Mouse (Mus musculus) liver, embryonic 16.5 days (tissue): Measurements from ENCODE around the gene Prr29. TPM values are rescaled to one million over a fixed set of nuclear protein-coding genes. Genes with fewer than 3 reads are reported as not detected.
"Not testable (repeated sequence)": the region's sequence is repeated elsewhere in the genome, so short reads cannot be mapped to it uniquely, and the experiment has no call there.

ENCODE experiments used
- ATAC-seq: fragments of 200-750 bp; cut with Nextera tagmentation; 2 replicates; pipeline ENCODE4 v1.8.0; 2017; ENCODE audit warnings: low read depth, mild to moderate bottlenecking, moderate number of reproducible peaks, moderate library complexity
- H3K27ac ChIP-seq: fragments of 300-500 bp; sonication (generic); 2 replicates; pipeline ENCODE4 v1.5.1; 2014; ENCODE audit warnings: mild to moderate bottlenecking, low read length
- H3K27me3 ChIP-seq: fragments of 300-500 bp; sonication (generic); 2 replicates; pipeline ENCODE4 v1.6.1; 2014; ENCODE audit warnings: low read depth, low read length, mixed read lengths; ENCODE audit not compliant: control insufficient read depth, insufficient read depth
- H3K36me3 ChIP-seq: fragments of 300-500 bp; sonication (generic); 2 replicates; pipeline ENCODE4 v1.6.1; 2014; ENCODE audit warnings: mild to moderate bottlenecking; ENCODE audit not compliant: control insufficient read depth, insufficient read depth
- H3K4me1 ChIP-seq: fragments of 300-500 bp; sonication (generic); 2 replicates; pipeline ENCODE4 v1.6.1; 2014; ENCODE audit warnings: low read depth, low read length, mixed read lengths; ENCODE audit not compliant: control insufficient read depth
- H3K4me2 ChIP-seq: fragments of 300-500 bp; sonication (generic); 2 replicates; pipeline ENCODE4 v1.6.1; 2014; ENCODE audit warnings: low read depth, low read length, mixed read lengths
- H3K4me3 ChIP-seq: fragments of 300-500 bp; sonication (generic); 2 replicates; pipeline ENCODE4 v1.5.1; 2014; ENCODE audit warnings: low read depth, mild to moderate bottlenecking, low read length
- H3K9ac ChIP-seq: fragments of 300-500 bp; sonication (generic); 2 replicates; pipeline ENCODE4 v1.6.1; 2014; ENCODE audit warnings: low read depth, low read length
- H3K9me3 ChIP-seq: fragments of 300-500 bp; sonication (generic); replicated peaks from 2 replicates; pipeline ENCODE4 v1.6.1; 2016; ENCODE audit warnings: low read length; ENCODE audit not compliant: control insufficient read depth
- WGBS: fragments of 180-500 bp; shearing (Covaris S2); extraction: QIAGEN DNeasy Blood & Tissue Kit; methylation state at CpG from one replicate; pipeline ENCODE4 v1.1.7; 2014; ENCODE audit not compliant: insufficient replicate concordance; 5-methylcytosine and 5-hydroxymethylcytosine counted together
- polyA plus RNA-seq: library from polyadenylated mRNA; unstranded; fragments of >200 nt; fragmentation: Nextera tagmentation; extraction: Ambion mirVana; gene quantifications from 2 replicates; pipeline ENCODE4 v1.2.1, GENCODE M21; 2015

The Prr29 gene
- polyA plus RNA-seq, 1 experiment from 2014 or later: not detected

GRCm38 (mm10) chr11:106387791-106388216 is 22.5 kb downstream of the Prr29 start, which contains the start of gene Icam2:
TSS of gene Icam2 (minus strand) at chr11:106388075.
- Histone ChIP-seq H3K27me3 (no peaks in the 10 kb centered on the region), H3K4me3 (0 out of 2 replicates have a peak within 1 kb of the TSS, but pooled peaks have one; percentile 1), H3K4me1 (peaks cover 13% of the 10 kb centered on the region), H3K9ac (no peak within 1 kb of the TSS), H3K9me3 (no peaks in the 10 kb centered on the region), H3K4me2 (no peak within 1 kb of the TSS), H3K36me3 (no peaks in the 10 kb centered on the region), H3K27ac (peak within 1 kb of the TSS; percentile 21; the same call in 1 of the 2 replicates)
- 12% methylated on average over 6 of the region's 6 CpGs for WGBS
- no peak for ATAC-seq

- Histone ChIP-seq H3K36me3 (no peaks in the 10 kb centered on the region), H3K9me3 (no peaks in the 10 kb centered on the region), H3K4me2 (no peak overlapping the region), H3K4me3 (no peak overlapping the region), H3K27me3 (no peaks in the 10 kb centered on the region), H3K9ac (no peak overlapping the region), H3K27ac (no peak overlapping the region), H3K4me1 (peaks cover 28% of the 10 kb centered on the region)
- ATAC-seq: no peak
- 18% methylated on average over 3 of the region's 3 CpGs for WGBS
Measured at GRCm38 (mm10) chr11:106389611-106390010, 24.3 kb downstream of the Prr29 start.

GRCm38 (mm10) chr11:106390757-106391156 is 25.5 kb downstream of the Prr29 start:
- no peaks in the 10 kb centered on the region for H3K9me3 ChIP-seq
- 39% methylated on average over 3 of the region's 3 CpGs for WGBS
- H3K27ac ChIP-seq: no peak overlapping the region
- no peak overlapping the region for H3K4me2 ChIP-seq
- H3K4me3 ChIP-seq: no peak overlapping the region
- H3K4me1 ChIP-seq: peaks cover 28% of the 10 kb centered on the region
- H3K36me3 ChIP-seq: no peaks in the 10 kb centered on the region
- no peak overlapping the region for H3K9ac ChIP-seq
- H3K27me3 ChIP-seq: no peaks in the 10 kb centered on the region
- ATAC-seq: no peak

GRCm38 (mm10) chr11:106391546-106392188 is 26.4 kb downstream of the Prr29 start:
- peak overlapping the region; percentile 36 for H3K27ac ChIP-seq
- H3K36me3 ChIP-seq: no peaks in the 10 kb centered on the region
- H3K9me3 ChIP-seq: no peaks in the 10 kb centered on the region
- no peak overlapping the region for H3K4me2 ChIP-seq
- peak; percentile 38 for ATAC-seq
- peaks cover 24% of the 10 kb centered on the region for H3K4me1 ChIP-seq
- WGBS: 37% methylated on average over 6 of the region's 6 CpGs
- no peak overlapping the region for H3K4me3 ChIP-seq
- no peaks in the 10 kb centered on the region for H3K27me3 ChIP-seq
- H3K9ac ChIP-seq: no peak overlapping the region

- Histone ChIP-seq H3K36me3 (no peaks in the 10 kb centered on the region), H3K27me3 (no peaks in the 10 kb centered on the region), H3K9me3 (no peaks in the 10 kb centered on the region), H3K9ac (no peak overlapping the region), H3K4me1 (peaks cover 24% of the 10 kb centered on the region), H3K27ac (peak overlapping the region; percentile 29; the same call in 1 of the 2 replicates), H3K4me2 (no peak overlapping the region), H3K4me3 (no peak overlapping the region)
- WGBS: 52% methylated on average over 7 of the region's 7 CpGs
- ATAC-seq: peak; percentile 76
Measured at GRCm38 (mm10) chr11:106392597-106393330, 27.5 kb downstream of the Prr29 start.

- Histone ChIP-seq H3K4me1 (peaks cover 24% of the 10 kb centered on the region), H3K27ac (0 out of 2 replicates have a peak overlapping the region, but pooled peaks have one; percentile 29), H3K4me3 (no peak overlapping the region), H3K9ac (no peak overlapping the region), H3K4me2 (no peak overlapping the region), H3K9me3 (no peaks in the 10 kb centered on the region), H3K27me3 (no peaks in the 10 kb centered on the region), H3K36me3 (peaks cover 1% of the 10 kb centered on the region; the same call in 1 of the 2 replicates)
- WGBS: 58% methylated on average over 4 of the region's 4 CpGs
- no peak for ATAC-seq
Measured at GRCm38 (mm10) chr11:106393331-106393616, 28.0 kb downstream of the Prr29 start.

DNA sequence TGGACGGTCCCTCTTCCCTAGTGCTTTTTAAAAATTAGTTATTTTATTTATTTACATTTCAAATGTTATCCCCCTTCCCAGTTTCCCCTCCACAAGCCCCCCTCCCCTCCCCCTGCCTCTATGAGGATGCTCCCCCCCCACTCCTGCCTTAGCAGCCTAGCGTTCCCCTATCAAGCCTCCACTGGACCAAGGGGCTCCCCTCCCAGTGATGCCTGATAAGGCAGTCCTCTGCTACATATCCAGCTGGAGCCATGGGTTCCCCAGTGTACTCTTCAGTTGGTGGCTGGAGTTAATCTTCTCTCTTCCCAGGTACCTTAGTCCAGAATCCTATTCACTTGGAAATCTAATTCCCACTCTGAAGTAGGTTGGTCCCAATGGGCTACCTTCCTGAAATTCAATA is 28.8 kb downstream of the Prr29 start:
- H3K27ac ChIP-seq, ATAC-seq: not testable (repeated sequence)

DNA sequence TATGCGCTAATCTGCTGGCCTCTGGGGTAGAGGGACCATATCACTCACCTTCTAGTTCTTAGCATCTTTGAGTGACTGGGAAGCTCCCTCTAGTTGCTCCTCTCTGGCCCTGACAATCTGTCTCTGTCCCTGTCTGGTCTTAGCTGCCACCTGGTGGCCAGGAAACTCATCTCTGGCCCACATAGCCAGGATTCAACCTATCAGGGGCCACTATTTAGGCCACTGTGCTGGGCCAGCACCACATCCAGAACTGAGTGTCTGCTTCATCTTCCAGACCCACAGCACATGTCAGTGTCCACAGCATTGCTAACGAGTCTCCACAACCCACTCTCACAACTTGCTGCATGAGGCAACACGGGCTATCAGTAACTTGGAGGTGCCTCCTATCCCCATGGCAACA is 32.4 kb downstream of the Prr29 start:
- Histone ChIP-seq H3K4me1 (peaks cover 16% of the 10 kb centered on the region), H3K9me3 (no peaks in the 10 kb centered on the region), H3K27ac (no peak overlapping the region), H3K27me3 (no peaks in the 10 kb centered on the region), H3K4me3 (no peak overlapping the region), H3K36me3 (peaks cover 7% of the 10 kb centered on the region), H3K4me2 (no peak overlapping the region), H3K9ac (no peak overlapping the region)
- WGBS: 71% methylated on average over 3 of the region's 3 CpGs
- no peak for ATAC-seq

More for the DNA sequence above, 28.8 kb downstream of the Prr29 start:
- H3K9me3 ChIP-seq, H3K4me2 ChIP-seq, H3K36me3 ChIP-seq, H3K9ac ChIP-seq, H3K4me3 ChIP-seq, H3K27me3 ChIP-seq: not testable (repeated sequence)
- WGBS: 48% methylated on average over 2 of the region's 2 CpGs
- peaks cover 24% of the 10 kb centered on the region for H3K4me1 ChIP-seq

- Histone ChIP-seq H3K4me3 (no peak overlapping the region), H3K36me3 (peaks cover 13% of the 10 kb centered on the region), H3K27ac (no peak overlapping the region), H3K4me2 (no peak overlapping the region), H3K9me3 (no peaks in the 10 kb centered on the region), H3K4me1 (peaks cover 8% of the 10 kb centered on the region), H3K27me3 (no peaks in the 10 kb centered on the region), H3K9ac (no peak overlapping the region)
- WGBS: 81% methylated on average over 8 of the region's 8 CpGs
- ATAC-seq: no peak
Measured at GRCm38 (mm10) chr11:106398481-106398880, 33.2 kb downstream of the Prr29 start.
